Mouse (Mus musculus): ENCODE measurements around the gene Rundc3a.

- no peak for TF ChIP-seq POLR2A (IDR thresholded peaks at IDR 0.05; ENCODE audit: low read depth, low read length)
- TF ChIP-seq CTCF (IDR thresholded peaks at IDR 0.05; ENCODE audit: extremely low read depth, insufficient read depth, insufficient read length, insufficient replicate concordance): no peak
Observed at GRCm38 (mm10) chr11:102392441-102393237, 564 bp upstream of the Rundc3a start.
